Mouse (Mus musculus): ENCODE measurements around the gene Sbno2. TPM values are rescaled to one million over a fixed set of nuclear protein-coding genes. Genes with fewer than 3 reads are reported as not detected.
A peak's percentile ranks its signal among the peaks of the same experiment; 100 is the strongest.

Gene Sbno2
- total RNA-seq, 1 experiment from 2014 or later: 73.2 TPM

GRCm38 (mm10) chr10:80141786-80142529, 36.6 kb upstream of the Sbno2 start:
- peak; percentile 91 for DNase-seq

- DNase-seq: peak; percentile 95
These were observed 35.9 kb upstream of the Sbno2 start for GRCm38 (mm10) chr10:80141243-80141642.

GRCm38 (mm10) chr10:80140666-80141035, 35.3 kb upstream of the Sbno2 start, which contains the start of gene Cbarp:
Gene Cbarp (minus strand): TSS chr10:80140835.
- DNase-seq: no peak

DNA sequence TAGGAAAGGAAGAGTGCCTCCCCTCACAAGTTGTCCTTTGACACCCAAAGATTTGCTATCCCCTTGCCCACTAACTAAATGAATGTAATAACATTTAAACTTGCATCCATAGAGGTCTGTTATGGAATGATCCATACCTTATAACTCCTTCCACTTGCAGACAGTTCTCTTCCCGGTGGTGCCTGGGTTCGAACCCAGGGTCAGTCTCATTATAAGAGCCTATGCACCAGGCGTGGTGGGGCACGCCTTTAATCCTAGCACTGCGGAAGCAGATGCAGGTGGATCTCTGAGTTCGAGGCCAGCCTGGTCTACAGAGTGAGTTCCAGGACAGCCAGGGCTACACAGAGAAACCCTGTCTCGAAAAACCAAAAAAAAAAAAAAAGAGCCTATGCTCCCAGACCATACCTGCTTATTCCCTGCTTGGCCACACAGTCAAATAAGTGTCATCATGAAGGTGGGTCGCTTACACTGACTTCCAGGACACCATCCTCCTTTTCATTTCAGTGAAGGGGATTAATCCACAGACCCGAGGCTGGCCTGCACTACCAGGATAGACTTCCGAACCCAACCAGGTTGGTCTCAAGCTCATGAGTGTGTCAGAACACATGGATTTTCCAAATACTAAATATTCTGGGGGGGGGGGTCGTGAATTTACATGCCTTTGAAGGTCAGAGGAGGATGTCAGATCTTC, 34.7 kb upstream of the Sbno2 start:
- DNase-seq: no peak

- DNase-seq: no peak
These were observed 34.0 kb upstream of the Sbno2 start for GRCm38 (mm10) chr10:80139439-80139775.

DNA sequence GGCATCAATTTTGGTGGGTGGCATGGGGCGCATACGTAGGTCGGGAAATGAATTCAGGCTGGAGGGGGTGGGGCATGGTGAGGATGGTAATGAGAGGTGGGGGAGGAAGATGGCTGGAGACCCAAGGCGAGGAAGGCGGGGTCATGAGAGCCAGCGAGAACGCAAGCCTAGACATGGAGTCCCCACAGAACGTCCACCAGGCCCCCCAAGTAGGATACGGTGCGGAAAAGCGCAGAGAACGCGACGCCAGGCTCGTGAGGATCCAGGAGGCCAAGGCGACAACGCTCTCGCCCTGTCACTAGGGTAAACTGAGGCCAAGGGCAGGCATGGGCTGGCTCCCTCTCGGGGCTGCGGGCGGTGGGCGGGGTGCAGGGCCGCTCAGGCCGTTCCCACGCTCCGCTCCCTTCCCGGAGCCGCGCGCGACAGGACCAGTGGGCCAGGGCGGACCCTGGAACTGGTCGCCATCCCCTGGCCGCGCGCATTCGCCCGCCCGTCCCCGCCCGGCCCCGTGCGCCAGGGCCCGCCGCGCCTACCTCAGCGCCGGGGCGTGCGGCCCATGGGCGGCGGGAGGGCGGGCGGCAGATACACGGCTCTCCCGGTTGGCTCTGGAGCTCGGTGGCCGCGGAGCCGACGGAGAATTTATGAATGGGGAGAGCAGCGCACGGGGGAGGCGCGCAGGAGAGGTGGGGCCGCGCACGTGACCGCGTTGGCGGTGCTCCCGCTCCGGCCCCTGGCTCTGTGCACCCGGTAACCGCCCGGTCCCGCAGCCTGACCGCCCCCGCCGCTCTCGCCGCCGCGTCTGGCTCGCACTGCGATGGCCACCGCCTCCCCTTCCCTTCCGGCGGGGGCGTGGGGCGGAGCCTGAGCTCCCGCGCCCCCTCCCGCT, 33.4 kb upstream of the Sbno2 start, which contains the start of gene Atp5d:
Gene Atp5d, plus strand, starts transcription at position 80 of the 886 bp plus-strand sequence.
- peak; percentile 76 for DNase-seq

- no peak for DNase-seq
These were observed 32.5 kb upstream of the Sbno2 start for GRCm38 (mm10) chr10:80137626-80138552.

DNA sequence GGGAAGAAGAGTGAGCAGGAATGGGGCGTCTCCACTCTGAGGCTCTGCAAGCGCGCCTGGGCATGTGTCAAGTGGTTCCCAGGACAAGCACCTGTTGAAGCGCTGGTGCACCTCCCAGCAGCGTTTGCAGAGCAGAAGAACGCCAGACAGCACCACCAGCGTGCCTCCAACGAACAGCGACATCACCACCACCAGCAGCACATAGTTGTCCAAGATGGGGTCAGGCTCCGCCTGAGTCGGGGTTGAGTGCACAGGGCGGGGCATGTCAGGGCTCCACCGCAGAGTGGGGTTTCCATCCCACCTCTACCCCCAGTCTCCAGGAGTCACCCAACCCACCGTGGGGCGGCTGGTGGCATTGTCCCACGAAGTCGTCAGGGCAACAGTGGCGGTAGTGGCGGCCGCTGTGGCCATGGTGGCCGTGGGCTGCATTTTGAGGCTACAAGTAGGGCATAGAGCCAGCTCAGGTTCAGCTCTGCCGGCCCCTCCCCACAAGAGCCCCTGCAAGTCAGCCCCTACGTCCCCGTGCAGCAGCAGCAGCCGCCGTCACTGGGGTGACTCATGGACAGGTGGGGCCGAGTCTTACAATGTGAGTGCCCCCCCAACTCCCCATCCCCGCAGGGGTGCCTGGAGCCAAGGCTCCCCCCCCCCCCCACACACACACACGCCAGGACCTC, 31.7 kb upstream of the Sbno2 start:
- DNase-seq: no peak

DNA sequence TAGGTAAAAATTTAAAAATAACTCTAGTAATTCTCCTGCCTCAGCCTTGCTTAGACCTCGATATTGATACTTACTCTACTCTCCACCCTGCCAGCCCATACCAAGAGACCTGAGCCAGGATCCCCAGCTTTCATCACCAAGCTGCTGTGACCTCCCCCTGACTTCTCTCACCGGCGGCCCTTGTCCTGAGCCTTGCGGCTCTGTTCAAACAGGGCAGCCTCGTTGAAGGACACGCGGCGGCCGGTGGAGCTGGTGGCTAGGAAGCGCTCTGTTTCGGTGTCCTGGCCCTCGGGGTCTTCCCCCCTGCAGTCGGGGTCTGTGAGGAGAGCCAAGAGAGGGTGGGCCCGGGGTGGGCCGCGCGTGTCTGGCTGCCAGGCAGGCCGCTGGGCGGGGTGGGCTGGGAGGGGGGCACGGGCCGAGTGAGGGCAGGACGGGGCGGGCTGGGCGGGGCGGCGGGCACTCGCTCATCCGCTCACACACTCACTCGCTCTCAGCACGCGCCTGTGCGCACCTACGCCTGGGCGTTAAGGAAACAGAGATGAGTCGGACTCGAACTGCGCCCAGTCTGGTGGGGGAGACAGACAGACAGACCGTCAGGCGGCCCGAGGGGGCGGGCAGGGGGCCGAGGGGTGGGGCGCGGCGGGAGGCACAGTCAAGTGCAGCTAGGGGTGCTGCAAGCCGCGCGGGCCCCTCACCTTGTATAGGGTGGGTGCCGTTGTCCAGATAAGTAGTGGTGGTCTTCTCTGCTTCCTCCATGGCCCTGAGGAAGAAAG, 31.0 kb upstream of the Sbno2 start:
- DNase-seq: no peak

GRCm38 (mm10) chr10:80135641-80136040, 30.3 kb upstream of the Sbno2 start:
- no peak for DNase-seq

- DNase-seq: no peak
These were observed 29.8 kb upstream of the Sbno2 start for GRCm38 (mm10) chr10:80135161-80135560.

- DNase-seq: no peak
These were observed 29.1 kb upstream of the Sbno2 start for GRCm38 (mm10) chr10:80134421-80134820.

GRCm38 (mm10) chr10:80133226-80133849, 28.0 kb upstream of the Sbno2 start:
- no peak for DNase-seq

DNA sequence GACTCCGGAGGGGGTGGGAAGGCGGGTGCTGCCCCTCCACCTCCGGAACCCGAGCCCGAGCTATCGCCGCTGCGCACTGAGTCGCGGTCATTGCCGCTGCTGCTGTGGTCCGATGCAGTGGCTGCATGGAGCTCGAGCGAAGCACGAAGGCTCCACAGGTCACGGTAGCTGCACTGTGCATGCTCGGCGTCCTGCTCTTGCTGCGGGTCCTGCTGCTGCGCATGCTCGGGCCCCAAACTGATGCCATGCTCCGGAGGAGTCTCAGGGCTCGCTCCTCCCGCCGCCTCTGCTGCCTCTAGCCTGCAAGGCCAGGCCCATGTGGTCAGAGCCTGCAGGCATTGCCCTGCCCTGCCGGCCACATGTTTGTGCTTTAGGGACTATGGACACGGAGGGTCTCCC, 26.6 kb upstream of the Sbno2 start:
- no peak for DNase-seq

- peak; percentile 71 for DNase-seq
These were observed 26.1 kb upstream of the Sbno2 start for GRCm38 (mm10) chr10:80131316-80131951.

- DNase-seq: no peak
These were observed 25.1 kb upstream of the Sbno2 start for GRCm38 (mm10) chr10:80130403-80131031.

DNA sequence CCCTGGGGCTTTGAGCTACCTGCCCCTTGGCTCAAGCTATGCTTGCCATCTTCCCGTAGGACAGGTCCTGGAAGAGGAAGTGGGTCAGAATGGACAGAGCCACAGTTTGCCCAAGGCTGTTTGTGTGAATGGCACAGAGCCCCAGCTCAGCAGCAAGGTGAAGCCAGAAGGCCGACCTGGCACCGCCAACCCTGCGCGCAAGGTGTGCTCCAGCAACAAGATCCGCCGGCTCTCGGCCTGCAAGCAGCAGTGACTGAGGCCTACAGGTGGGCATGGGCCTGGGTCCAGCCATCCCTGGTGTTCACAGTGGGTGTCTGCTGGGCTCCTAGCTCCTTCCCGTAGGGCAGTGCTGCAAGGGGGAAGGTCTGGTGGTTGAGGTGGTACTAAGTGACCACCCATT, 24.5 kb upstream of the Sbno2 start:
- no peak for DNase-seq

DNA sequence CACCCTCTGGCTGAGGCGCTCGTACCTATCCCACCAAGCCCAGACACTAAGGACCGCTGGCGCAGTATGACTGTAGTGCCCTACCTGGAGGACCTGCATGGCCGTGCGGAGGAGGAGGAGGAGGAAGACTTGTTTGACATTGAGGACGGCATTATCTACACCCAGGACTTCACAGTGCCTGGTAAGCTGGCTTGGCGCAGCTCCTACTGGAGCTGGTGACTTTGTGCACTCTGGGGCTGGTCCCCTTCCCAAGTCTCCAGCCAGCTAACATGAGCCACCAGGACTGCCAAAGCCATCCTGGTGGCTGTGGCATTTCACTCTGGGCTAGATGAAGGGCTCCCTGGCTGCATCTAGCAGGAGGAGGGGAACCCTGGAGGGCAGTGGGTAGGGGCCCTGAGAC, 22.5 kb upstream of the Sbno2 start:
- no peak for DNase-seq

Measured in adrenal gland, postnatal 25 days (tissue).